Mouse (Mus musculus) activated CD4-positive, CD25-positive, alpha-beta regulatory T cell, adult 9 weeks (primary cell): ENCODE results near the gene Tfg. TPM values are rescaled to one million over a fixed set of nuclear protein-coding genes. Genes with fewer than 3 reads are reported as not detected.

Source experiments
- polyA plus RNA-seq: library from polyadenylated mRNA; unstranded; fragments of 100-300 nt; shearing (Covaris generic); gene quantifications from one replicate; pipeline ENCODE4 v1.2.1, GENCODE M21; 2017

Gene Tfg
- 70.1 TPM for polyA plus RNA-seq

DNA sequence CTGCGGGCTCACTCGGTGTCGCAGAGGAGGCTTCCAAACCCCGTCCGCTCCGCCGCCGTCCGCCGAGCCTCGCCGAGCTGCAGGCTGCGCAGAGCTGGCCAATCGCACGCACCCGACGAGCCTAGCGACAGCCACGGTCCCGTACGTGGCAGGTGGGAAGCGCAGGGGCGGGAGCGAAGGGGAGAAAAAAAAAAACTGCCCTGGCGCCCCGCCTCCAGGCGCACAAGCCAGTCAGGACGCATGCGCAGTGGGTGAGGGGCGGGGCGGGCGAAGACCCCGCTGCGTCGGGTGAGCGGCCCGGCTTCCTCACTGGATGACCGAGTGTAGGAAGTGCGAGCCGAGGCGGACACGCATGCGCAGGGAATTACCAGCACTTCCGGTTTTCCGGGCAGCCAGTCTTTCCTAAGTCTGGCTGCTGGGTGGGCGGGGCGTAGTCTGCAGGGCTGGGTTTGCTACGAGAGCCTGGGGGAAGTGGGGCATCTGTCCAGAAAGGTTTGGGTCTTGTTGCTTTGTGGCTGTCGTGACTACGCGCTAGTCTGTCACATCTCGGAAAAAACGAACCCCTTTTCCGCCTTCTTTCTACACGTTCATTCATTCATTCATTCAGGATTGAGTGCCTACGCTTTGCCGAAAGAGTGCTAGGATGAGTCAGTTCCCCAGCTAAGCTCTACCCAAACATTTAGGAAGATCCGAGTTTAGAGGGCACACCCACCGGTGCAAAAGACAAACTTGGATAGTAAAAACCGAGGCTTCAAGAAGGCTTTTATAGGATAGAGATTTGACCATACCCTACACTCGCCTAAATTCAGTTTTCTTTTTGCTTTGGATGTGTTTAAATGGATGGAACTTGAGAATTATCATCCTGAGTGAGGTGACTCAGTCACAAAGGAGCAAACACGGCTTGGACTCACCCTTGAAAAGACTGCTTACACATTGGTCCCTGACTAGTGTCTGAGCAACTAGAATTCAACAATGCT, at the start of gene Tfg:
Gene Tfg (minus strand): TSS at position 227 of the 977 bp plus-strand sequence.

Other genes starting within 250 kb of the Tfg start
- gene Abi3bp, start 239.6 kb downstream of the Tfg start, polyA plus RNA-seq: 0.11 TPM
- gene Adgrg7, start 78.4 kb upstream of the Tfg start, polyA plus RNA-seq: not detected
- gene Tmem45a, start 168.7 kb upstream of the Tfg start, polyA plus RNA-seq: not detected
- gene Lnp1, start 210.6 kb upstream of the Tfg start, polyA plus RNA-seq: not detected